Mouse (Mus musculus): ENCODE measurements around the gene Rassf2.

GRCm38 (mm10) chr2:132024028-132024427, 6.0 kb downstream of the Rassf2 start:
- TF ChIP-seq GATA1 (IDR thresholded peaks at IDR 0.05; ENCODE audit: borderline replicate concordance, low read length), result no peak
- no peak for TF ChIP-seq FLI1 (IDR thresholded peaks at IDR 0.05; ENCODE audit: low read length)

All from megakaryocyte, embryonic 14.5 days (primary cell).